Mouse (Mus musculus) megakaryocyte, embryonic 14.5 days (primary cell): ENCODE measurements around the gene Rptor. TPM values are rescaled to one million over a fixed set of nuclear protein-coding genes. Genes with fewer than 3 reads are reported as not detected.

Experiments used
- H3K27me3 ChIP-seq: replicated peaks from 2 replicates; pipeline ENCODE3; 2012; ENCODE audit warnings: inconsistent platforms
- H3K36me3 ChIP-seq: replicated peaks from 2 replicates; pipeline ENCODE3; 2012; ENCODE audit warnings: low read length, inconsistent platforms, mixed read lengths
- H3K4me1 ChIP-seq: 2 replicates; pipeline ENCODE4 v1.6.1; 2012; ENCODE audit warnings: inconsistent platforms
- H3K4me3 ChIP-seq: replicated peaks from 2 replicates; pipeline ENCODE3; 2012; ENCODE audit warnings: moderate library complexity, mild to moderate bottlenecking, inconsistent platforms
- H3K9me3 ChIP-seq: 2 replicates; pipeline ENCODE4 v1.6.1; 2012; ENCODE audit warnings: inconsistent platforms
- FLI1 ChIP-seq: IDR thresholded peaks from 2 replicates; pipeline ENCODE4 v1.6.1; 2012; ENCODE audit warnings: low read length, inconsistent platforms, mixed read lengths
- GATA1 ChIP-seq: IDR thresholded peaks from 3 replicates; pipeline ENCODE4 v1.6.1; 2012; ENCODE audit warnings: mixed read lengths, low read length, inconsistent platforms, borderline replicate concordance
- polyA plus RNA-seq: library from polyadenylated mRNA; stranded (reverse); fragments of >175 nt; gene quantifications from 2 replicates; pipeline ENCODE4 v1.2.3, GENCODE M21; 2012; ENCODE audit warnings: low replicate concordance; ENCODE audit not compliant: insufficient read depth

Gene Rptor
- polyA plus RNA-seq, 1 experiment, result 20.2 TPM

- Histone ChIP-seq H3K9me3 (no peaks in the 10 kb centered on the region), H3K4me3 (no peak overlapping the region), H3K36me3 (peaks cover 28% of the 10 kb centered on the region), H3K4me1 (peaks cover 22% of the 10 kb centered on the region), H3K27me3 (no peaks in the 10 kb centered on the region)
- no peak for TF ChIP-seq FLI1
- TF ChIP-seq GATA1, result no peak
Measured at GRCm38 (mm10) chr11:119744436-119744835, 141.7 kb downstream of the Rptor start.

- Histone ChIP-seq H3K27me3 (no peaks in the 10 kb centered on the region), H3K4me3 (no peak overlapping the region), H3K4me1 (peaks cover 21% of the 10 kb centered on the region), H3K36me3 (peaks cover 28% of the 10 kb centered on the region), H3K9me3 (no peaks in the 10 kb centered on the region)
- TF ChIP-seq GATA1 (no peak), FLI1 (no peak)
Measured at GRCm38 (mm10) chr11:119745333-119745732, 142.6 kb downstream of the Rptor start.

GRCm38 (mm10) chr11:119754459-119754858, 151.8 kb downstream of the Rptor start:
- Histone ChIP-seq H3K36me3 (peaks cover 53% of the 10 kb centered on the region), H3K9me3 (peaks cover under 1% of the 10 kb centered on the region; the same call in 1 of the 2 replicates), H3K27me3 (no peaks in the 10 kb centered on the region), H3K4me1 (peaks cover 5% of the 10 kb centered on the region; the same call in 1 of the 2 replicates), H3K4me3 (no peak overlapping the region)
- TF ChIP-seq FLI1, result no peak
- no peak for TF ChIP-seq GATA1

GRCm38 (mm10) chr11:119758214-119758613, 155.5 kb downstream of the Rptor start:
- TF ChIP-seq FLI1 (no peak), GATA1 (no peak)
- peaks cover 58% of the 10 kb centered on the region for H3K36me3 ChIP-seq

GRCm38 (mm10) chr11:119758705-119759327, 156.1 kb downstream of the Rptor start:
- H3K36me3 ChIP-seq, result peaks cover 54% of the 10 kb centered on the region
- no peak for TF ChIP-seq GATA1
- TF ChIP-seq FLI1, result no peak

More at GRCm38 (mm10) chr11:119758214-119758613, 155.5 kb downstream of the Rptor start:
- peaks cover 5% of the 10 kb centered on the region; the same call in 1 of the 2 replicates for H3K4me1 ChIP-seq
- H3K9me3 ChIP-seq, result peaks cover 9% of the 10 kb centered on the region
- H3K27me3 ChIP-seq, result no peaks in the 10 kb centered on the region
- no peak overlapping the region for H3K4me3 ChIP-seq

GRCm38 (mm10) chr11:119762911-119763310, 160.2 kb downstream of the Rptor start:
- peaks cover 39% of the 10 kb centered on the region for H3K36me3 ChIP-seq

More at GRCm38 (mm10) chr11:119758705-119759327, 156.1 kb downstream of the Rptor start:
- peaks cover 7% of the 10 kb centered on the region for H3K4me1 ChIP-seq
- no peaks in the 10 kb centered on the region for H3K27me3 ChIP-seq
- H3K4me3 ChIP-seq, result no peak overlapping the region
- H3K9me3 ChIP-seq, result peaks cover 9% of the 10 kb centered on the region

GRCm38 (mm10) chr11:119766023-119766422, 163.3 kb downstream of the Rptor start:
- Histone ChIP-seq H3K9me3 (no peaks in the 10 kb centered on the region), H3K4me1 (peaks cover 18% of the 10 kb centered on the region), H3K36me3 (peaks cover 30% of the 10 kb centered on the region), H3K27me3 (no peaks in the 10 kb centered on the region), H3K4me3 (peak overlapping the region; percentile 18)
- TF ChIP-seq FLI1, result no peak

More at GRCm38 (mm10) chr11:119762911-119763310, 160.2 kb downstream of the Rptor start:
- Histone ChIP-seq H3K4me1 (peaks cover 13% of the 10 kb centered on the region), H3K27me3 (no peaks in the 10 kb centered on the region), H3K4me3 (no peak overlapping the region), H3K9me3 (peaks cover 9% of the 10 kb centered on the region)
- TF ChIP-seq GATA1 (no peak), FLI1 (no peak)

- Histone ChIP-seq H3K27me3 (no peaks in the 10 kb centered on the region), H3K36me3 (peaks cover 35% of the 10 kb centered on the region), H3K4me1 (peaks cover 24% of the 10 kb centered on the region), H3K4me3 (no peak overlapping the region), H3K9me3 (no peaks in the 10 kb centered on the region)
- TF ChIP-seq GATA1 (no peak), FLI1 (no peak)
Measured at GRCm38 (mm10) chr11:119766782-119767459, 164.2 kb downstream of the Rptor start.

- Histone ChIP-seq H3K27me3 (no peaks in the 10 kb centered on the region), H3K36me3 (peaks cover 33% of the 10 kb centered on the region), H3K9me3 (no peaks in the 10 kb centered on the region), H3K4me1 (peaks cover 24% of the 10 kb centered on the region), H3K4me3 (no peak overlapping the region)
- no peak for TF ChIP-seq FLI1
- no peak for TF ChIP-seq GATA1
Measured at GRCm38 (mm10) chr11:119767525-119767924, 164.8 kb downstream of the Rptor start.

GRCm38 (mm10) chr11:119768511-119768910, 165.8 kb downstream of the Rptor start:
- Histone ChIP-seq H3K36me3 (peaks cover 41% of the 10 kb centered on the region), H3K9me3 (no peaks in the 10 kb centered on the region)

More at GRCm38 (mm10) chr11:119768511-119768910, 165.8 kb downstream of the Rptor start:
- TF ChIP-seq GATA1 (no peak), FLI1 (no peak)
- H3K27me3 ChIP-seq, result no peaks in the 10 kb centered on the region
- H3K4me3 ChIP-seq, result no peak overlapping the region
- H3K4me1 ChIP-seq, result peaks cover 24% of the 10 kb centered on the region
